Mouse (Mus musculus): ENCODE data around the gene Fig4. TPM values are rescaled to one million over a fixed set of nuclear protein-coding genes. Genes with fewer than 3 reads are reported as not detected.

Fig4 gene
- polyA plus RNA-seq (2015; fragmentation: Nextera tagmentation; extraction: Ambion mirVana): 31.6 and 32.5 TPM in 2 replicates

DNA sequence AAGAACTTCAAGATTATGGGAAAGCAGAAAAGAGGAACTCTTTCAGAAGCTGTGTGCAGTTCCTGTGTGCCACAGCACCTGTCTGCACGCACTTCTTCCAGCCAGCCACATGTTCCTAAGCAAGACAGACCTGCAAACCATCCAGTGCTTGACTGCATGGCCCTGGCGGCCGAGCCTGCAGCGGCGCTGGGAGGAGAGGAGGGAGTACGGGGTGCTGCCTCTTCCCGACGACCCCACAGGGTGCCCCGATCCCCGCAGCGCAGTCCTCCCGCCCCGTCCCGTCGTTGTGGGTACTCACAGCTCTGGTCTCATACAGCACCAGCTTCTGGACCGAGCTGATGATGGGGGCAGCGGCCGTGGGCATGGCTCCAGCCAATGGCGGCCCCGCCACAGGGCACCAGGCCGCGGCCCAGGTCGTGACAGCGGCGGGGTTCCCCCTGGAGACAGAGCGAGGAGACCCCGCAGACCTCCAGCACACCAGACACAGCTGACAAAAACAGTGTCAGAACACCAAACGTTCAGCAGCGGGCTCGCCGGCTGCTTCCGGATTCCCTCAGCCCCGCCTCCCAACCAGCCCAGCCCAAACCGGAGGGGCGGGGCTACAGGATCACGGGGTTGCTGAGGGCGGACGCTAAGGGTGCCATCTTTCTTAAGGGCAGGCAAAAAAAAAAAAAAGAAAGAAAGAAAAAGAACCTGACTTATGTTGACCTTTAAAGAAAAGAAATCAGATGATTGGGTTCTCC is at the start of gene Fig4:
Gene Fig4 (minus strand): TSS at position 572 of the 743 bp plus-strand sequence.
- Histone ChIP-seq H3K4me1 (ENCODE audit: control insufficient read depth, insufficient read depth, low read length) (peaks cover 12% of the 10 kb centered on the region), H3K9ac (ENCODE audit: low read depth, low read length) (peak within 1 kb of the TSS; percentile 91), H3K27ac (ENCODE audit: low read length) (peak within 1 kb of the TSS; percentile 89), H3K9me3 (replicated peaks; ENCODE audit: control insufficient read depth, low read length, poor library complexity, severe bottlenecking) (no peaks in the 10 kb centered on the region), H3K36me3 (ENCODE audit: control insufficient read depth, insufficient read depth, low read length) (no peaks in the 10 kb centered on the region), H3K27me3 (ENCODE audit: control insufficient read depth, insufficient read depth, low read depth, low read length) (no peaks in the 10 kb centered on the region), H3K4me2 (ENCODE audit: low read length) (peak within 1 kb of the TSS; percentile 96), H3K4me3 (ENCODE audit: low read depth, low read length) (peak within 1 kb of the TSS; percentile 95)
- peak; percentile 94 for ATAC-seq
- under 1% methylated on average over 38 of the region's 38 CpGs for WGBS

DNA sequence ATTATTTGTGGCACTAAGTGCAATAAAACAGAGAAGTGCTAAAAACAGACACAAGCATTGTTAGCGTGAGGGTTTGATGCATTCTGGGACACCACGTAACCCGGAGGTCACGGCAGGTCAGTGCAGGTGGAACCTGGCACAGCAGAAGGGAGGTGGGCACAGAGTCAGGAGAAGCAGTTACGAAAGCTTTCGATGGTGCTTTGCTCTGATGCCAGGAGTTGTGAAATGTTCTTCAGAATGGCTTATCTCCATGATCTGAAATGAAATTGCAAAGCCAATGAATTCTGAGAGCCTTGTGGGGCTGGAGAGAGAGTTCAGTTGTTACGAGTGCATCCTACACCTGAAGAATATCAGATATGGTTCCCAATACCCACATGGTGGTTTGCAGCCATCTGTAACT is 38.3 kb upstream of the Fig4 start:
- no peak overlapping the region for H3K4me2 ChIP-seq (ENCODE audit: low read length)
- H3K27me3 ChIP-seq (ENCODE audit: control insufficient read depth, insufficient read depth, low read depth, low read length): no peaks in the 10 kb centered on the region
- H3K9me3 ChIP-seq (replicated peaks; ENCODE audit: control insufficient read depth, low read length, poor library complexity, severe bottlenecking): no peaks in the 10 kb centered on the region
- WGBS: 90% methylated on average over 7 of the region's 7 CpGs
- no peak overlapping the region for H3K4me3 ChIP-seq (ENCODE audit: low read depth, low read length)
- H3K36me3 ChIP-seq (ENCODE audit: control insufficient read depth, insufficient read depth, low read length): no peaks in the 10 kb centered on the region
- no peak for ATAC-seq
- no peak overlapping the region for H3K27ac ChIP-seq (ENCODE audit: low read length)
- H3K4me1 ChIP-seq (ENCODE audit: control insufficient read depth, insufficient read depth, low read length): no peaks in the 10 kb centered on the region
- no peak overlapping the region for H3K9ac ChIP-seq (ENCODE audit: low read depth, low read length)

DNA sequence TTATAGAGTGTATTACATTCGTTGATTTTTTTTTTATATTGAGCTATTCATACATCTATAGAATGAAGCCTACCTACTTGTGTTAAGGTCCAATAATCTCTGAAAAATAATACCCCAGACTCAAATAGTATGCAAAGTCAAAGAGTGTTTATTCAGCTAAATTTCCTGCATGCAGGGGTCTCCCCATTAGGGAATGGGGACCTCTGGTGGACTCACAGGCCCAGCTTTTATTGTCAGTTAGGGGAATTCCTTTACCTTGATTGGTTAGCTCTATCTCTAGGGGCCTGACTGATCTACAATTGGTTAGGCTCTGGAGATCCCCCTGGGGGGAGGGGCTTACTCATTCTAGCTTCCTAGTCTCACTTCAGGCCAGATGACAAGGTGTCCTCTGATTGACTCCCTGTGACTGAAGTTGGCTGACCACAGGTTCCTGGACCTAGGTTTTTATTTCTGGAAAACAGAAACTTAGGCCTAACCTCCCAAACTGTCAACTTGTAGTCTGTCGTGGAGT is 29.5 kb upstream of the Fig4 start:
- H3K9me3 ChIP-seq (replicated peaks; ENCODE audit: control insufficient read depth, low read length, poor library complexity, severe bottlenecking): no peaks in the 10 kb centered on the region
- no peaks in the 10 kb centered on the region for H3K27me3 ChIP-seq (ENCODE audit: control insufficient read depth, insufficient read depth, low read depth, low read length)
- no peak overlapping the region for H3K4me3 ChIP-seq (ENCODE audit: low read depth, low read length)
- WGBS: 82% methylated on average over 2 of the region's 2 CpGs
- no peak overlapping the region for H3K9ac ChIP-seq (ENCODE audit: low read depth, low read length)
- no peak for ATAC-seq
- H3K27ac ChIP-seq (ENCODE audit: low read length): no peak overlapping the region
- no peaks in the 10 kb centered on the region for H3K36me3 ChIP-seq (ENCODE audit: control insufficient read depth, insufficient read depth, low read length)
- H3K4me1 ChIP-seq (ENCODE audit: control insufficient read depth, insufficient read depth, low read length): no peaks in the 10 kb centered on the region
- H3K4me2 ChIP-seq (ENCODE audit: low read length): no peak overlapping the region

DNA sequence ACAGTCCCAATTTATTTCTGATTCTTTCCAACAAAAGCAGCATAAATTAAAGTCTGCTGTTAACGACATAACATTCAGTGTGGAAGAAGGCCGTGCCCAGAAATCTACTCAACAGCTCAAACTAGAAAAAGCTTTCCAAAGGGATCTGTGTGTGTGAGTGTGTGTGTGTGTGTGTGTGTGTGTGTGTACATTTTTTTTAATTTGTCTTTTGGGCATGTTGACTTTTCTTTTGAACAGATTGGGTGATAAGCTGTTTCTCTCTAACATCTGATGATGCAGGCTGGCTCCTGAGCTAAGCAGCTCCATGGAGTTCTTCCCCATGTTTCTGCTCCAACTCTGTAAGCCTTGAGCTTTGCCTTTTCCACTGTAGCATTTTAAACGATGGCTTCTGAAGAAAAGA is 12.8 kb upstream of the Fig4 start:
- no peaks in the 10 kb centered on the region for H3K4me1 ChIP-seq (ENCODE audit: control insufficient read depth, insufficient read depth, low read length)
- no peak overlapping the region for H3K9ac ChIP-seq (ENCODE audit: low read depth, low read length)
- no peak for ATAC-seq
- H3K4me2 ChIP-seq (ENCODE audit: low read length): no peak overlapping the region
- no peak overlapping the region for H3K4me3 ChIP-seq (ENCODE audit: low read depth, low read length)
- no peaks in the 10 kb centered on the region for H3K27me3 ChIP-seq (ENCODE audit: control insufficient read depth, insufficient read depth, low read depth, low read length)
- H3K9me3 ChIP-seq (replicated peaks; ENCODE audit: control insufficient read depth, low read length, poor library complexity, severe bottlenecking): no peaks in the 10 kb centered on the region
- H3K27ac ChIP-seq (ENCODE audit: low read length): no peak overlapping the region
- no peaks in the 10 kb centered on the region for H3K36me3 ChIP-seq (ENCODE audit: control insufficient read depth, insufficient read depth, low read length)
- 80% methylated on average over 3 of the region's 3 CpGs for WGBS

DNA sequence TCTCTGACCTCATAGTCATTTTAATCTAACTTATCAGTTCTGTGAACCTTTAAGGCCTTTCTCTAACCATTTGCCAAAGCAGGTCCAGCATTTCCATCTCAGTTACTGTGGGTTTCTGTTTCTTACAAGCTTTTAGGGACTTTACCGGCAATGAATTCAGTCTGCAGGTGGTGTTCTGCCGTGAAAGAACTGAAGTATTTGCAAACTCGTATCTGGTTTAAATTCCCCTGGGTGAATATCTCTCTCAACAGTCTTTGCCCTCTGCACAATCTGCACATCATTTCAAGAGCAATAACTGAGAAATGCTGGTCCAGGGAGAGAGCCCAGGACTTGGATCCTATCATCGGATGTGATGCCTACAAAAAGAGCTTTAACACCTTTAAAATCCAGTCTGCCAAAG is 5.1 kb upstream of the Fig4 start:
- H3K36me3 ChIP-seq (ENCODE audit: control insufficient read depth, insufficient read depth, low read length): no peaks in the 10 kb centered on the region
- peaks cover 2% of the 10 kb centered on the region; the same call in 1 of the 2 replicates for H3K4me1 ChIP-seq (ENCODE audit: control insufficient read depth, insufficient read depth, low read length)
- no peak for ATAC-seq
- no peak overlapping the region for H3K4me3 ChIP-seq (ENCODE audit: low read depth, low read length)
- no peaks in the 10 kb centered on the region for H3K9me3 ChIP-seq (replicated peaks; ENCODE audit: control insufficient read depth, low read length, poor library complexity, severe bottlenecking)
- 90% methylated on average over 4 of the region's 4 CpGs for WGBS
- no peaks in the 10 kb centered on the region for H3K27me3 ChIP-seq (ENCODE audit: control insufficient read depth, insufficient read depth, low read depth, low read length)
- no peak overlapping the region for H3K9ac ChIP-seq (ENCODE audit: low read depth, low read length)
- H3K4me2 ChIP-seq (ENCODE audit: low read length): no peak overlapping the region
- no peak overlapping the region for H3K27ac ChIP-seq (ENCODE audit: low read length)

DNA sequence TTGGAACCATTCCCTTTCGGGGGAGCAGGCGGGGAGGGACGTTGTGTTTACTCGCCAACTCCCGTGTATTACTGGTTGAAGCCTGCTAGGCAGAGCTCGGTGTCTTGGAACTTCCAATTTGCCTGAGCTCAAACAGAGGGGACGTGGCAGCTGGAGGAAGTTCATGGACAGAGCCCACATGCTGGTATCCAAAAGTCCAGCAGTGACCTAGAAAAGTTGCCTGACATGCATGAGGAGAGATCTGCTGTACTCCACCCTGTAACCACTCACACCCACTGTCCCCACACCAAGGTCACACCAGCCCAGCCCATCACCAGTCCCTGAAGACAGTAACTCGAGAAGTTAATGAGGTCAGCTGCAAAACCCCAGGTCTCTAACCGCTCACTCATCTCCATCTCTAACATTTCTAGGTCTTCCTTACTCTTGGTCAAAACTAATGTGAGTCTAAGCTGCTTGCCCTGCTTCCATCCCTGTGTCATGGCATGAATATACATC is 1.9 kb upstream of the Fig4 start:
- WGBS: 82% methylated on average over 9 of the region's 9 CpGs
- no peak overlapping the region for H3K27ac ChIP-seq (ENCODE audit: low read length)
- no peaks in the 10 kb centered on the region for H3K9me3 ChIP-seq (replicated peaks; ENCODE audit: control insufficient read depth, low read length, poor library complexity, severe bottlenecking)
- no peak overlapping the region for H3K9ac ChIP-seq (ENCODE audit: low read depth, low read length)
- H3K27me3 ChIP-seq (ENCODE audit: control insufficient read depth, insufficient read depth, low read depth, low read length): no peaks in the 10 kb centered on the region
- H3K4me2 ChIP-seq (ENCODE audit: low read length): no peak overlapping the region
- peaks cover 12% of the 10 kb centered on the region for H3K4me1 ChIP-seq (ENCODE audit: control insufficient read depth, insufficient read depth, low read length)
- H3K4me3 ChIP-seq (ENCODE audit: low read depth, low read length): no peak overlapping the region
- ATAC-seq: no peak
- no peaks in the 10 kb centered on the region for H3K36me3 ChIP-seq (ENCODE audit: control insufficient read depth, insufficient read depth, low read length)

DNA sequence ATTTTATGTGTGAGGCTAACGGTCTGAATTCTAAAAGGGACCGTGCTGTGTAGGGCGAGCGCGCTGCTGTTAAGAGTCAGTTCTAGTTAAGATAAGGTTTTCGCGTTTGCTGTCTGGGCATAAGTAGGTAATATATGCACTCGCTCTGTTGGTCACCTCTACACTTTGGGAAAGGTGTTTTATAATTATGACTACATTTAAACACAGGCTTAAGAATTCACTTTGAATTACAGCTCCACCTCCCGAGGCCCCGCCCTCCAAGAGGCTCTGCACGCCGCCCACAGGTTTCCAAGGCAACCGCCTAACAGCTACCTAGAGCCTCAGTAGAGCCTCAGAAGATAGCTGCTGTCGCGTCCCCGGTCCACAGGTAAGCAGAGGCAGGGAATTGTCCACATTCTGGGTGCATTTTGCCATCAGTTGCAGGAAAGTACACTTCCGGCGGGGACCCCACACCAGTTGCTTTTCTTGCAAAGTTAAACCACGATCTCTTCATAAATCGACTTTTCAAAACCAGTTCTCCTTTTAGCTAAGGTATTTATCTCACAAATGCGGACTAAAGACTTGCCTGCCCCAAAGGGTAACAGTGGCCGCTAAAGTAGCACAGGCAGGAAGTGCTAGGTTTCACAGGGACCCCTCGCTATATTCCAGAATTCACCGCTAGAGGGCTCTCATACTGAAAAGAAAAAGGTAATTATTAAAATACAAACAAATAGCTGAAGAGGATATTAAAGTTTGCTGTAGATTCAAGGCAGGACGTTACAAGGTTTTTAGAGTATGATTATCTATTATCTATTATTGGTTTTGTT is 782 bp upstream of the Fig4 start, which contains the start of gene Ak9:
Gene Ak9 (plus strand): TSS at position 342 of the 806 bp plus-strand sequence.
- under 1% methylated on average over 25 of the region's 25 CpGs for WGBS
- Histone ChIP-seq H3K27me3 (ENCODE audit: control insufficient read depth, insufficient read depth, low read depth, low read length) (no peaks in the 10 kb centered on the region), H3K27ac (ENCODE audit: low read length) (peak within 1 kb of the TSS; percentile 89), H3K9ac (ENCODE audit: low read depth, low read length) (peak within 1 kb of the TSS; percentile 91), H3K4me1 (ENCODE audit: control insufficient read depth, insufficient read depth, low read length) (peaks cover 12% of the 10 kb centered on the region), H3K9me3 (replicated peaks; ENCODE audit: control insufficient read depth, low read length, poor library complexity, severe bottlenecking) (no peaks in the 10 kb centered on the region), H3K4me2 (ENCODE audit: low read length) (peak within 1 kb of the TSS; percentile 96), H3K4me3 (ENCODE audit: low read depth, low read length) (peak within 1 kb of the TSS; percentile 95), H3K36me3 (ENCODE audit: control insufficient read depth, insufficient read depth, low read length) (no peaks in the 10 kb centered on the region)
- ATAC-seq: peak; percentile 89

DNA sequence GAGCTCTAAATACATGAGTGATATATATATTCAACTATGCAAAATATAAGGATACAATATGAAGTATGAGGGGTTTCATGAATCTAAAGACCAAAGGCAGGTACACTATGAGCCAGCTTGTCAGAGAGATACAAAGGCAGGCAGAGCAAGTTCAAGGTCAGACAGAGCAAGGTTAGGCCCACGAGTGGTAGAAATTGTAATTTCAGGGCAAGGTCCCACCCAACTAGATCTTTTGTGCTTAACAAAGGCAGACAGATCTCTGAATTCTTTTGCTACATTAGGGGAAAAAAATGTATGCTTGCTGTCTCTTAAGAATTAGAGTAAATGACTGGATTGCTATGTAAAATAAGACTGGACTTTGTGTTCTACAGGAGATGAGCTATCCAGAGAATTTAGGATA is 2.9 kb downstream of the Fig4 start:
- no peak overlapping the region for H3K9ac ChIP-seq (ENCODE audit: low read depth, low read length)
- H3K4me1 ChIP-seq (ENCODE audit: control insufficient read depth, insufficient read depth, low read length): peaks cover 13% of the 10 kb centered on the region
- no peak overlapping the region for H3K4me3 ChIP-seq (ENCODE audit: low read depth, low read length)
- no peak for ATAC-seq
- H3K36me3 ChIP-seq (ENCODE audit: control insufficient read depth, insufficient read depth, low read length): no peaks in the 10 kb centered on the region
- no peak overlapping the region for H3K4me2 ChIP-seq (ENCODE audit: low read length)
- no peaks in the 10 kb centered on the region for H3K27me3 ChIP-seq (ENCODE audit: control insufficient read depth, insufficient read depth, low read depth, low read length)
- no peaks in the 10 kb centered on the region for H3K9me3 ChIP-seq (replicated peaks; ENCODE audit: control insufficient read depth, low read length, poor library complexity, severe bottlenecking)
- 32% methylated on average over 1 of the region's 1 CpGs for WGBS
- no peak overlapping the region for H3K27ac ChIP-seq (ENCODE audit: low read length)

Measured in midbrain, embryonic 16.5 days (tissue).